Mouse (Mus musculus) urinary bladder, postnatal 0 days (tissue): ENCODE results near the gene Myh11. TPM values are rescaled to one million over a fixed set of nuclear protein-coding genes. Genes with fewer than 3 reads are reported as not detected.

Experiments
- microRNA counts: library from miRNA; unstranded; fragments of <30 nt; microRNA quantifications from one replicate; lab custom pipeline; 2016
- microRNA-seq: library from miRNA; unstranded; fragments of <30 nt; microRNA quantifications from one replicate; pipeline ENCODE4, GENCODE M21; 2016
- polyA plus RNA-seq: library from polyadenylated mRNA; unstranded; fragments of >200 nt; fragmentation: Nextera tagmentation; extraction: Ambion mirVana; gene quantifications from 2 replicates; pipeline ENCODE4 v1.2.1, GENCODE M21; 2015

The Myh11 gene
- polyA plus RNA-seq: 1,910 and 2,291 TPM in 2 replicates

GRCm38 (mm10) chr16:14291223-14291622 is at the start of gene Myh11:
Gene Myh11 (minus strand): TSS chr16:14291372.

DNA sequence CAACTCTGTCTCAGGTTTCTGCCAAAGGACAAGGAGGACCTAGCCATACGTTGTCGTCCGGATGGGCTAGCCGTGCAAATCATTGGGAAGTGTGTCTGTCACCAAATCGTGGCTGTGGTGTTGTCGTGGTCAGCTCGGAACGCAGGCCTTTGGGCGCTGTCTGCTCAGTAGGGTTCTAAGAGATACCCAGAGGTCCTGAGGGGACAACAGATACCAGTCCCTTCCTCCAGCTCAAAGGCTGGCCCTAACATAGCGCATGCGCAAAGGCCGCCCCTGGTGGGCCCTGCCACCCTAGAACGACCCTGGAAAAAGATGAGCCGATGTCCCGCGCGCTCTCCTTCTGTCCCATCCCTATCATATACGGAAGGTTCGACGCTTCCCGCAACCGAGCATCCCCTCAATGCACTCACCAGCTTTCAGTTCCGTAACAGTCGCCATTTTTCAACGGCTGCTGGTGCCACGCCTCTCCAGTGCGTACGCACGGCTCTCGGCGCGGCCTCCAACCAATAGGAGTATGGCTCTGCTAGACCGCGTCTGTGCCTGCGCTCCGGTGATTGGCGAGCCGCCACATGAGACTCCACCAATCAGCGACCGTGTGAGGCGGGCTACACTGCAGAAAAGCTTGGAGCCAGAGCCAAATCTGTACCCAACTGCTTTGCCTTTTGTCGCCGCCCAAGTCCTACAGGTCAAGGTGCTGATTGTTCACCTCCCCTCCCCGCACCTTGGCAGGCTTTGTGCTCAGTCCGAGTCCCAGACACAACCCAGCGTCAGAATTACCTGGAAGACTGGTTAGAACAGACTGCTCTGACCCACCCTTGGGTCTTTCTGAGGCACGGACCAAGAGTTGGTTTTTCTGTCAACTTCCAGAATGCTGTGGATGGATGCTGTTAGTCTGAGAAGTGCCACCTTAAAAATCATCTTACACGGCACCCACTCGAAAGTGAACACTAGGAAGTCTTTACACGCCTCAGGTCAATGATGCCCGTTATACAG is 26.0 kb upstream of the Myh11 start, which contains the start of gene Fopnl:
Gene Fopnl, minus strand, starts transcription at position 522 of the 993 bp plus-strand sequence.

GRCm38 (mm10) chr16:14162988-14163416 is 128.2 kb downstream of the Myh11 start, which contains the start of the genes Nde1 and Marf1:
Gene Nde1 (plus strand): TSS chr16:14163275.
Gene Marf1 (minus strand): TSS chr16:14163351.

MicroRNAs encoded within 50 kb of the gene (microRNA counts, 519-probe panel; counts per million panel counts)
- microRNA mmu-miR-484 (lab: Ali Mortazavi, UCI): 3,468 counts per million, percentile 58 among the panel's probes with 10 or more counts

Small RNAs within 50 kb of the gene (microRNA-seq; reads per million reads assigned to microRNA genes)
- gene Mir484: 2,861 reads per million, percentile 84 among the genes with 10 or more reads in this experiment

Other genes with a start within 250 kb of the Myh11 start
- 33.4 and 41.1 TPM in 2 replicates for gene Nde1, start 128.1 kb downstream of the Myh11 start, polyA plus RNA-seq
- gene Marf1, start 128.0 kb downstream of the Myh11 start, polyA plus RNA-seq: 5.9 and 6.6 TPM in 2 replicates
- 133 and 141 TPM in 2 replicates for gene Fopnl, start 26.0 kb upstream of the Myh11 start, polyA plus RNA-seq
- 13.4 and 14.0 TPM in 2 replicates for gene Abcc1, start 70.2 kb upstream of the Myh11 start, polyA plus RNA-seq